Mouse (Mus musculus): ENCODE results near the gene Heatr3. TPM values are rescaled to one million over a fixed set of nuclear protein-coding genes. Genes with fewer than 3 reads are reported as not detected.

Gene Heatr3
- polyA plus RNA-seq, 1 experiment from 2014 or later, result 27.2 TPM

GRCm38 (mm10) chr8:88130754-88131317 lies 6.8 kb upstream of the Heatr3 start:
- Histone ChIP-seq H3K9me3 (no peaks in the 10 kb centered on the region), H3K4me2 (no peak overlapping the region), H3K4me1 (no peaks in the 10 kb centered on the region), H3K4me3 (no peak overlapping the region), H3K27me3 (replicated peaks) (no peaks in the 10 kb centered on the region), H3K27ac (replicated peaks) (no peak overlapping the region), H3K9ac (no peak overlapping the region), H3K36me3 (peaks cover 87% of the 10 kb centered on the region)
- 69% methylated on average over 7 of the region's 7 CpGs for WGBS
- ATAC-seq (ENCODE audit: extremely low read depth, insufficient number of reproducible peaks, low FRiP score, low TSS enrichment), result no peak

GRCm38 (mm10) chr8:88139256-88139655 lies 1.6 kb downstream of the Heatr3 start:
- no peaks in the 10 kb centered on the region for H3K27me3 ChIP-seq (replicated peaks)
- no peak for ATAC-seq (ENCODE audit: extremely low read depth, insufficient number of reproducible peaks, low FRiP score, low TSS enrichment)
- no peak overlapping the region for H3K9ac ChIP-seq
- H3K27ac ChIP-seq (replicated peaks), result no peak overlapping the region
- no peak overlapping the region for H3K4me2 ChIP-seq
- H3K4me3 ChIP-seq, result no peak overlapping the region
- H3K36me3 ChIP-seq, result peaks cover 63% of the 10 kb centered on the region
- no peaks in the 10 kb centered on the region for H3K9me3 ChIP-seq
- WGBS, result 95% methylated on average over 3 of the region's 3 CpGs
- peaks cover 18% of the 10 kb centered on the region for H3K4me1 ChIP-seq

GRCm38 (mm10) chr8:88141629-88142028 lies 4.0 kb downstream of the Heatr3 start:
- no peak overlapping the region for H3K4me3 ChIP-seq
- H3K27ac ChIP-seq (replicated peaks), result no peak overlapping the region
- WGBS, result 85% methylated on average over 3 of the region's 3 CpGs
- H3K9me3 ChIP-seq, result no peaks in the 10 kb centered on the region
- no peak for ATAC-seq (ENCODE audit: extremely low read depth, insufficient number of reproducible peaks, low FRiP score, low TSS enrichment)
- no peak overlapping the region for H3K4me2 ChIP-seq
- H3K9ac ChIP-seq, result no peak overlapping the region
- H3K36me3 ChIP-seq, result peaks cover 66% of the 10 kb centered on the region
- H3K27me3 ChIP-seq (replicated peaks), result no peaks in the 10 kb centered on the region
- H3K4me1 ChIP-seq, result peaks cover 18% of the 10 kb centered on the region

GRCm38 (mm10) chr8:88144041-88144440 lies 6.4 kb downstream of the Heatr3 start:
- Histone ChIP-seq H3K27me3 (replicated peaks) (no peaks in the 10 kb centered on the region), H3K9me3 (no peaks in the 10 kb centered on the region), H3K36me3 (peaks cover 86% of the 10 kb centered on the region), H3K4me3 (no peak overlapping the region), H3K27ac (replicated peaks) (no peak overlapping the region), H3K4me2 (no peak overlapping the region), H3K4me1 (peaks cover 11% of the 10 kb centered on the region; the same call in 1 of the 2 replicates), H3K9ac (no peak overlapping the region)
- ATAC-seq (ENCODE audit: extremely low read depth, insufficient number of reproducible peaks, low FRiP score, low TSS enrichment), result no peak
- 85% methylated on average over 5 of the region's 5 CpGs for WGBS

GRCm38 (mm10) chr8:88150910-88151371 lies 13.3 kb downstream of the Heatr3 start:
- H3K4me2 ChIP-seq, result no peak overlapping the region
- H3K4me3 ChIP-seq, result no peak overlapping the region
- ATAC-seq (ENCODE audit: extremely low read depth, insufficient number of reproducible peaks, low FRiP score, low TSS enrichment), result no peak
- H3K4me1 ChIP-seq, result no peaks in the 10 kb centered on the region
- H3K27ac ChIP-seq (replicated peaks), result no peak overlapping the region
- no peak overlapping the region for H3K9ac ChIP-seq
- WGBS, result 90% methylated on average over 6 of the region's 6 CpGs
- peaks cover 95% of the 10 kb centered on the region for H3K36me3 ChIP-seq
- H3K27me3 ChIP-seq (replicated peaks), result no peaks in the 10 kb centered on the region
- H3K9me3 ChIP-seq, result no peaks in the 10 kb centered on the region

- Histone ChIP-seq H3K9ac (no peak overlapping the region), H3K4me2 (no peak overlapping the region), H3K9me3 (no peaks in the 10 kb centered on the region), H3K27me3 (replicated peaks) (no peaks in the 10 kb centered on the region), H3K36me3 (peaks cover 94% of the 10 kb centered on the region), H3K4me1 (no peaks in the 10 kb centered on the region), H3K4me3 (no peak overlapping the region), H3K27ac (replicated peaks) (no peak overlapping the region)
- no peak for ATAC-seq (ENCODE audit: extremely low read depth, insufficient number of reproducible peaks, low FRiP score, low TSS enrichment)
- WGBS, result 86% methylated on average over 10 of the region's 10 CpGs
Measured at GRCm38 (mm10) chr8:88160237-88160995, 22.8 kb downstream of the Heatr3 start.

- Histone ChIP-seq H3K27me3 (replicated peaks) (no peaks in the 10 kb centered on the region), H3K4me1 (no peaks in the 10 kb centered on the region), H3K36me3 (peaks cover 93% of the 10 kb centered on the region), H3K4me2 (no peak overlapping the region), H3K4me3 (no peak overlapping the region), H3K9me3 (no peaks in the 10 kb centered on the region), H3K27ac (replicated peaks) (no peak overlapping the region), H3K9ac (no peak overlapping the region)
- 69% methylated on average over 5 of the region's 5 CpGs for WGBS
- no peak for ATAC-seq (ENCODE audit: extremely low read depth, insufficient number of reproducible peaks, low FRiP score, low TSS enrichment)
Measured at GRCm38 (mm10) chr8:88161439-88161838, 23.8 kb downstream of the Heatr3 start.

GRCm38 (mm10) chr8:88175264-88175663 lies 37.6 kb downstream of the Heatr3 start:
- Histone ChIP-seq H3K36me3 (peaks cover 32% of the 10 kb centered on the region), H3K27ac (replicated peaks) (no peak overlapping the region), H3K4me3 (no peak overlapping the region), H3K27me3 (replicated peaks) (no peaks in the 10 kb centered on the region), H3K4me1 (no peaks in the 10 kb centered on the region), H3K9me3 (no peaks in the 10 kb centered on the region), H3K4me2 (no peak overlapping the region), H3K9ac (no peak overlapping the region)
- WGBS, result 82% methylated on average over 7 of the region's 7 CpGs
- no peak for ATAC-seq (ENCODE audit: extremely low read depth, insufficient number of reproducible peaks, low FRiP score, low TSS enrichment)

GRCm38 (mm10) chr8:88177291-88177690 lies 39.6 kb downstream of the Heatr3 start:
- peaks cover 5% of the 10 kb centered on the region; the same call in 1 of the 2 replicates for H3K9me3 ChIP-seq
- no peak overlapping the region for H3K27ac ChIP-seq (replicated peaks)
- H3K4me1 ChIP-seq, result no peaks in the 10 kb centered on the region
- H3K9ac ChIP-seq, result no peak overlapping the region
- H3K27me3 ChIP-seq (replicated peaks), result no peaks in the 10 kb centered on the region
- 87% methylated on average over 8 of the region's 8 CpGs for WGBS
- H3K4me2 ChIP-seq, result no peak overlapping the region
- H3K36me3 ChIP-seq, result peaks cover 14% of the 10 kb centered on the region
- H3K4me3 ChIP-seq, result no peak overlapping the region
- no peak for ATAC-seq (ENCODE audit: extremely low read depth, insufficient number of reproducible peaks, low FRiP score, low TSS enrichment)

- Histone ChIP-seq H3K4me1 (no peaks in the 10 kb centered on the region), H3K9ac (no peak overlapping the region), H3K27ac (replicated peaks) (no peak overlapping the region), H3K9me3 (peaks cover 5% of the 10 kb centered on the region; the same call in 1 of the 2 replicates), H3K27me3 (replicated peaks) (no peaks in the 10 kb centered on the region), H3K4me2 (no peak overlapping the region), H3K4me3 (no peak overlapping the region), H3K36me3 (no peaks in the 10 kb centered on the region)
- WGBS, result 77% methylated on average over 2 of the region's 2 CpGs
- ATAC-seq (ENCODE audit: extremely low read depth, insufficient number of reproducible peaks, low FRiP score, low TSS enrichment), result no peak
Measured at GRCm38 (mm10) chr8:88183121-88183520, 45.5 kb downstream of the Heatr3 start.

- 75% methylated on average over 1 of the region's 1 CpGs for WGBS
- no peaks in the 10 kb centered on the region for H3K27me3 ChIP-seq (replicated peaks)
- ATAC-seq (ENCODE audit: extremely low read depth, insufficient number of reproducible peaks, low FRiP score, low TSS enrichment), result no peak
- H3K36me3 ChIP-seq, result no peaks in the 10 kb centered on the region
- H3K4me2 ChIP-seq, result no peak overlapping the region
- no peak overlapping the region for H3K4me3 ChIP-seq
- H3K4me1 ChIP-seq, result no peaks in the 10 kb centered on the region
- H3K27ac ChIP-seq (replicated peaks), result no peak overlapping the region
- H3K9me3 ChIP-seq, result peaks cover 5% of the 10 kb centered on the region; the same call in 1 of the 2 replicates
- no peak overlapping the region for H3K9ac ChIP-seq
Measured at GRCm38 (mm10) chr8:88184914-88185313, 47.3 kb downstream of the Heatr3 start.

- H3K27me3 ChIP-seq (replicated peaks), result no peaks in the 10 kb centered on the region
- H3K4me1 ChIP-seq, result no peaks in the 10 kb centered on the region
- H3K36me3 ChIP-seq, result no peaks in the 10 kb centered on the region
- H3K9me3 ChIP-seq, result peaks cover 1% of the 10 kb centered on the region; the same call in 1 of the 2 replicates
- ATAC-seq (ENCODE audit: extremely low read depth, insufficient number of reproducible peaks, low FRiP score, low TSS enrichment), result no peak
- 76% methylated on average over 6 of the region's 6 CpGs for WGBS
- no peak overlapping the region for H3K4me3 ChIP-seq
- H3K4me2 ChIP-seq, result no peak overlapping the region
- H3K27ac ChIP-seq (replicated peaks), result no peak overlapping the region
- H3K9ac ChIP-seq, result no peak overlapping the region
Measured at GRCm38 (mm10) chr8:88185716-88186115, 48.1 kb downstream of the Heatr3 start.
